Mouse (Mus musculus): ENCODE measurements around the gene Cxcl10.

Gene Cxcl10

GRCm38 (mm10) chr5:92348794-92349413, at the start of gene Cxcl10:
Gene Cxcl10 (minus strand): TSS chr5:92348889.
- peak; percentile 45 for DNase-seq (ENCODE audit: low spot score)

- peak; percentile 53 for DNase-seq (ENCODE audit: low spot score)
Measured at GRCm38 (mm10) chr5:92398153-92398552, 49.5 kb upstream of the Cxcl10 start.

GRCm38 (mm10) chr5:92396476-92396875, 47.8 kb upstream of the Cxcl10 start:
- DNase-seq (ENCODE audit: low spot score), result no peak

GRCm38 (mm10) chr5:92395764-92396163, 47.1 kb upstream of the Cxcl10 start:
- no peak for DNase-seq (ENCODE audit: low spot score)

- DNase-seq (ENCODE audit: low spot score), result no peak
Measured at GRCm38 (mm10) chr5:92393863-92394262, 45.2 kb upstream of the Cxcl10 start.

- DNase-seq (ENCODE audit: low spot score), result no peak
Measured at GRCm38 (mm10) chr5:92392542-92392941, 43.9 kb upstream of the Cxcl10 start.

- DNase-seq (ENCODE audit: low spot score), result no peak
Measured at GRCm38 (mm10) chr5:92390615-92391014, 41.9 kb upstream of the Cxcl10 start.

GRCm38 (mm10) chr5:92389977-92390376, 41.3 kb upstream of the Cxcl10 start:
- no peak for DNase-seq (ENCODE audit: low spot score)

- no peak for DNase-seq (ENCODE audit: low spot score)
Measured at GRCm38 (mm10) chr5:92387433-92387832, 38.7 kb upstream of the Cxcl10 start.

- DNase-seq (ENCODE audit: low spot score), result no peak
Measured at GRCm38 (mm10) chr5:92386643-92387042, 38.0 kb upstream of the Cxcl10 start.

- DNase-seq (ENCODE audit: low spot score), result no peak
Measured at GRCm38 (mm10) chr5:92386102-92386501, 37.4 kb upstream of the Cxcl10 start.

- peak; percentile 11 for DNase-seq (ENCODE audit: low spot score)
Measured at GRCm38 (mm10) chr5:92384855-92385254, 36.2 kb upstream of the Cxcl10 start.

- no peak for DNase-seq (ENCODE audit: low spot score)
Measured at GRCm38 (mm10) chr5:92383747-92384146, 35.1 kb upstream of the Cxcl10 start.

GRCm38 (mm10) chr5:92382349-92382679, 33.6 kb upstream of the Cxcl10 start:
- no peak for DNase-seq (ENCODE audit: low spot score)

- peak; percentile 43 for DNase-seq (ENCODE audit: low spot score)
Measured at GRCm38 (mm10) chr5:92381550-92382348, 33.1 kb upstream of the Cxcl10 start.

- no peak for DNase-seq (ENCODE audit: low spot score)
Measured at GRCm38 (mm10) chr5:92376795-92377405, 28.2 kb upstream of the Cxcl10 start.

- DNase-seq (ENCODE audit: low spot score), result no peak
Measured at GRCm38 (mm10) chr5:92375368-92375767, 26.7 kb upstream of the Cxcl10 start.

- DNase-seq (ENCODE audit: low spot score), result no peak
Measured at GRCm38 (mm10) chr5:92374721-92375142, 26.0 kb upstream of the Cxcl10 start.

- no peak for DNase-seq (ENCODE audit: low spot score)
Measured at GRCm38 (mm10) chr5:92372605-92373004, 23.9 kb upstream of the Cxcl10 start.

GRCm38 (mm10) chr5:92371361-92371976, 22.8 kb upstream of the Cxcl10 start:
- DNase-seq (ENCODE audit: low spot score), result no peak

- DNase-seq (ENCODE audit: low spot score), result no peak
Measured at GRCm38 (mm10) chr5:92370891-92371290, 22.2 kb upstream of the Cxcl10 start.

GRCm38 (mm10) chr5:92370392-92370791, 21.7 kb upstream of the Cxcl10 start:
- no peak for DNase-seq (ENCODE audit: low spot score)

Measured in spleen, adult 12 weeks (tissue).